Mouse (Mus musculus) c-Kit-positive CD71-positive TER-119-positive erythroid progenitor cells, embryonic 14.5 days (primary cell): ENCODE data around the gene B2m.

Source experiments
- DNase-seq: peaks from one replicate; pipeline ENCODE4 v3.0.0-alpha.2; 2013; ENCODE audit warnings: low spot score

Gene B2m

GRCm38 (mm10) chr2:122194509-122194929 is 47.0 kb downstream of the B2m start:
- DNase-seq: peak; percentile 24

- DNase-seq: no peak
Observed at GRCm38 (mm10) chr2:122201501-122201900, 54.0 kb downstream of the B2m start.
